Mouse (Mus musculus) T-helper 17 cell (primary cell): ENCODE measurements around the gene Grik2.
"Not testable (repeated sequence)": the region's sequence is repeated elsewhere in the genome, so short reads cannot be mapped to it uniquely, and the experiment has no call there.

Source experiments
- in situ Hi-C, 2 experiments: fragments of 300-600 bp; cut with MboI, MseI; formaldehyde crosslinking; loops; 1 replicate in 1 of 2; 2 replicates in 1 of 2; pipeline ENCODE4 v1.15.1; 2025; ENCODE audit warnings: high pct_unique_total_duplicates in 2 of 2

The Grik2 gene

DNA sequence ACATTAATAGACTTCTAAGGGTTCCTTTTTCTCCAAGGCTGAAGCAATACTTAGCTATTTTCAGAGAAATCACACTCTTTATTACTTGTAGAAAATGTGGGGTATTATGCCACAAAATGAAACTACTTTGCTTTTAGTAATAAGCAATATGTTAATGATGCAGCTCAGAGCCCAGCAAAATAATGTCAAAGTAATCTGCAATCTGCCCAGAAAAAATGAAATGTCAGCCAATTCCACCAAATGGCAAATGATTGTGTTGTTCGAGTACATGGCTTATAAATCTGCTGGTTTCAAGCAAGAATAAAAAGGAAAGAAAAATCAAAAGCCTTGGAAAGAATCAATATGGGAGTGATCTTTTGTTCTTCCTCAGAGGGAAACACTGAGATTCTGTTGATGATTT lies 136.2 kb downstream of the Grik2 start:
- in situ Hi-C loops, result no loop called here

DNA sequence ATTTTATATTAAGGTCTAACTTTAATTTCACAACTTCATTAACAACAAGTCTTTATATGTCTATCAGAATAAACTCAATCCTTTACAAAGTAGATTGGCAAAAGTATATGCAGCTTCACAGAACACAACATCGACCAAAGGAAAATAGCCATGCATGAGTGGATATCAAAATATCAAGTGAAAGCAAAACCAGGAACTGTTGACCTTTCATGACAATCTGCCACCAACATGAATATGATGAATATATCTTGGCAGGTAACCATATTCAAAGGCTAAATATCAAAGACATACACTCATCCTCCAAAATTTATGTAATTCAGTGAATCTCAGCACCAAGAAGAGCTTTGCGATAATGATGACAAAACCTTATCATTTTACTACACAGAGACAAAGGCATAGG lies 141.4 kb downstream of the Grik2 start:
- in situ Hi-C loops, result no loop called here

- in situ Hi-C loops, result no loop called here
These were observed 148.7 kb downstream of the Grik2 start for GRCm38 (mm10) chr10:49639901-49640300.

- in situ Hi-C loops, result no loop called here
These were observed 164.6 kb downstream of the Grik2 start for GRCm38 (mm10) chr10:49623951-49624350.

- in situ Hi-C loops, result no loop called here
These were observed 190.9 kb downstream of the Grik2 start for GRCm38 (mm10) chr10:49597652-49598051.

- in situ Hi-C loops, result no loop called here
These were observed 215.1 kb downstream of the Grik2 start for GRCm38 (mm10) chr10:49573514-49573913.

DNA sequence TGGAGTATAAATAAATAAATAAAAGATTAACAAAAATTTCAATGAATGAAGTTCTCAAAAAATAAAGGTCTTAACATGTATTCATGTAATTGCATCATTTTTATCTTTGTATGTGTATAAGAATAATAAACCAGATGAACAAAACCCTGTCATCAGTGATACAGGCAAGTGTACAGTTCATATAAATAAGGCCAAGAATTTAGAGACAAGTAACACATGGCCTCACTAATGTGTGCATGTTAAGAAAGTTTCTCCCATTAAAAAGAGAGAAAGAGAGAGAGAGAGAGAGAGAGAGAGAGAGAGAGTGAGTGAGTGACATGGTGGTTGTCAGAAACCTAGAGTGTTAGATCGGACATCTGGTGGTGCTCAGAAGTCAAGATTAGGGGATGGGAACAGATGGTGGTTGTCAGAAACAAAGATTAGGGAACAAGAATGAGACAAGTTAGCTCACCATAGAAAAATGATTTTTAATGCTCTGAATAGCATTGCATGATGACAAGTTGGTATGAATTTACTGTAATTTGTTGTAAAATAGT lies 228.6 kb downstream of the Grik2 start:
- in situ Hi-C loops, result no loop called here

- in situ Hi-C loops, result no loop called here
These were observed 246.3 kb downstream of the Grik2 start for GRCm38 (mm10) chr10:49542249-49542648.

DNA sequence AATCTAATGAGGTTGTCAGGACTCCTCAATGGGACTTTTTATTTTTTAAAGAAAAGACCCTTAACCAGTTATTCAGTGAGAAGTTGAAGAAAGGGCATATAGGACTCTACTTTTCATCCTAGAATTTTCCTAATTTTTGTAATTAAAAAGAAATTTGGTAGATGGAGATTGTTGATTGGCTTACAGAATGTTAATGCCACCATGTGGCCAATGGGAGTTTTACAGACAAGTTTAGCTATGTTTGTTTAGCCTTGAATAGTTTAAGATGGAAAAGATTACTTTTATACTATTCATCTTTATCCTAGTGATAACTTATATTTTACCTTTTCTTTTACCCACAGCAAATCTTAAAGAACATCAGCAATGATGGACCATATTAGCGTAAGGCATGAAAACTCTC lies 268.8 kb downstream of the Grik2 start:
- in situ Hi-C loops, result no loop called here

GRCm38 (mm10) chr10:49500628-49501027 lies 287.9 kb downstream of the Grik2 start:
- in situ Hi-C loops, result no loop called here

DNA sequence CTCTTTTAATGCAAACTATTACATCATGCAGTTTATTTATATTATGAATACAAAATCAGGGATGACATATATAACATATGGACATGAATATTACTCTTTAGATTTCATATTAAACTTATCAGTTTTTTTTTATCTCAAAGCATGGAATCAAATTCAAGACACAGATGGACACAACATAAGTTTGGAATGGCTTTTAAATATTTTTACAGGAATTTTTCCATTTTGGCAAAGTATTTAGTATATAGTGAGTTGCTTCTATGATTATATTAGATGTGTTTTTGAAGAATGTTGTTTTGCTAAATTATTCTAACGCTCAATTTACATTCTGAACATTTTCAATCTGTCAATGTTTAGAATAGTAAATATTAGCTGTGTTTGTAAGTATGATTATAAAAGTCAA lies 291.3 kb downstream of the Grik2 start:
- in situ Hi-C loops, result no loop called here

DNA sequence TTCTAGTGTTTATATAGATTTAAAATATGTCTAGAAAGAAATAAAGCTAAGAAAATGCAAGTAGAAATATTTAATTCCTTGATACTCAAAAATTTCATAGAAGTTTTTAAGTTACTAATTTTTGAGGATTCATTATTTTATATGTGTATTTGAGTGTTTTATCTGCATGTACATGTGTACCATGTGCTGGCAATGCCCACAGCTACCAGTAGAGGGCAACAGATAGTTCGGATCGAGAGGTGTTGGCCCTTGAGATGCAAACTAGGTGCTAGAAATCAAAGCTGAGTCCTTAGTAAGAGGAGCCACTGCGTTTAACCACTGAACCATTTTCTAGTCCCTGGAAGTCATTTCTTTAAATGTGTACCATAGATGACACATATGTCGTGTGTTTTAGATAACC lies 307.1 kb downstream of the Grik2 start:
- in situ Hi-C loops, result loop anchor here in 1 of 2 experiments (10.0 kb wide), 1 partner anchor 693 kb away; no protein-coding TSS in a partner anchor

DNA sequence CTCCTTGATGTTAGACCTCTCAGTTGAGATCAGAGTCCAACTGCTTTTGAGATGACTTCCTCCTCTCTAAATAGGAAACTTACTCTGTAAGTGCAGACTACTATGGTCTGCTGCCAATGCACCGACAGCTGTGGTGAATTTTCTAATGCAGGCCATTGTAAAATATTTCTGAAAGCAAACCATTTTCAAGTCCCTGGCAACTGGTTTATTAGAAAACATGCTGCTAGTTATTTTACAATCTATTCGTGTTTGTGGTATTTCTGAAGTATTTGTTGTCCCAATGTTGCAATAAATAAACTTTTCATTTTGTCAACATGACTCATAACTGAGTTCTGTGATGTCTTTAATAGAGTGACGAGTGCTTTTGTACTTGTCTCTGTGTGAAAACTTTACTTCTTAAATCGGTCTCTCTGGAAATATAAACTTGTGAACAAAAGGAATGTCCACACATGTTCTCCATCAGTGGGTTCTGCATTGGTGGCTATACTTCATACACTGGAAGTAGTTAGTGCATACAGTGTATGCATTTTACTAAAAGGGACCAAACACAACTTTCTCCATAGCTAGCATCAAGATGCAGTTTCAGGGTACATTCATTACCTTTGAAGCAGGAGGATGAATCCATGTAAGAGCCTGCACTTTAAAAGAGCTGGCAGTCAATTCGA lies 308.3 kb downstream of the Grik2 start:
- in situ Hi-C loops, result loop anchor here in 1 of 2 experiments (10.0 kb wide), 1 partner anchor 695 kb away; no protein-coding TSS in a partner anchor

DNA sequence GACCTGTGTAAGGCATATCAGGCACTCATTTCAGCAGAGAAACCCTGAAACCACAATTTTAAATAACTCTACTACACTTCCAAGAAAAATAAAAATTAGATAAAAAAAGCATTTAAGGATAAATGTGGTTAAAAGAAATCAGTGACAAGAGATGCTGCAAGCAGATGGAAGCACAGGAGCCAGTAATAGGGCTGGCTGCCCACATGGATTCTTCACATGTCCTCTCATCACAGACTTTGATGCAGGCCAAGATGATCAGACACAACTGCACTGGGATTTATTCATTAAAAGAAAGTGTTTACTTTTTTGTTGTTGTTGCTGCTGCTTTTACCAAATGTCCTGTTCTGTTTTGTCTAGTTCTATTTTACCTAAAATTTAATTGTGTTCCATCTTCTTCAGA lies 315.0 kb downstream of the Grik2 start:
- in situ Hi-C loops, result no loop called here

- in situ Hi-C loops, result no loop called here
These were observed 331.8 kb downstream of the Grik2 start for GRCm38 (mm10) chr10:49456791-49457190.

DNA sequence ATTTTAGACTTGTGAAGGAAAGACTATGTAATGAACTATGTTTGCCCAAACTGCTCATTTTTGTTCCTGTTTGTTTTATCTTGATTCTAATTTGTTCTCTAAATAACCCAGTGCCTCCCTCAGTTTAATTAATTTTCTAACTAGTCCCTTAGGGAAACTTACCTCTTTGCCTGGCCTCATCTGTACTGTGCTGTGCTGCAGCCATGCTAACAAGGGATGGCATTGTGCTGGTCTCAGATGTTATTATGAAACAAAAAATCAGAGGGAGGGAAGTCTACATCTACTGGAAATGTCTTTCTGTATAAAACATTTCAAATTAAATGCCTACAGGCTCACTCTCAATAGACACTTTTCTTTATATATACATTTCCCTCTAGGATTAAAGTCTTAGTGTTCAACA lies 335.0 kb downstream of the Grik2 start:
- in situ Hi-C loops, result no loop called here

DNA sequence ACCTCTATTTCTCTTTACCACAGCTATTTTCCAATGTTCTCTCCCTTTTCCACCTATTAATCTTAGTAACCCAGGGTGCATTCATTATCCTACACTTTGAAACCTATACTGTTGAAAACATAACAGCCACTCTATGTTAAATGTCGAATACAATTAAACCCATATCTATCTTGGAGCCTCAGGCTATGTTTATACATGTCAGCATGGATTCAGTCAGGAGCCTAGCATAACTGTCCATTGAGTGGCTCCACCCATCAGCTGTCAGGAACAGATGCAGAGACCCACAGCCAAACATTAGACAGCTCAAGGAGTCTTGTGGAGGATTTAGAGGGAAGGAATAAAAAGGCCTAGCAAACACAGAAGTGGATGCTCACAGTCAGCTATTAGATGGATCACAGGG lies 347.2 kb downstream of the Grik2 start:
- in situ Hi-C loops, result no loop called here

DNA sequence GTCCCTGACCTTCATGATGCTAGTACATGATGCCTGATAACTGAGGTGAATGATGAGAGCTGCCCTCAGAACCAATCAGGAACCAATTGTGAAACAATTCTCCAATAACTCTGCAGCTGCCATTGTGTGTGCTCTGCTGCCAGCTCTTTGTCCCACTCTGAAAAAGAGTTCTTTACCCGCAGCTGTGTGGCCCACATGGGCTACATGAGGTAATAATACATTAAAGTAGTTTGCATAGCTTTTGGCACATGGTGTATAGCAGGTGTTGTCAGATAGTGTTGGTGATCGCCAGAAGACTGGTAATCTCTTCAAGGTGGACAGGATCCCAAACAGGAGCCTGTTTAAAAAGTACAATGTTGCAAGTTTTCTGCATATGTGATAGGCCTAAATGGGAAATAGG lies 351.5 kb downstream of the Grik2 start:
- in situ Hi-C loops, result no loop called here

GRCm38 (mm10) chr10:49436301-49436700 lies 352.3 kb downstream of the Grik2 start:
- in situ Hi-C loops, result no loop called here

DNA sequence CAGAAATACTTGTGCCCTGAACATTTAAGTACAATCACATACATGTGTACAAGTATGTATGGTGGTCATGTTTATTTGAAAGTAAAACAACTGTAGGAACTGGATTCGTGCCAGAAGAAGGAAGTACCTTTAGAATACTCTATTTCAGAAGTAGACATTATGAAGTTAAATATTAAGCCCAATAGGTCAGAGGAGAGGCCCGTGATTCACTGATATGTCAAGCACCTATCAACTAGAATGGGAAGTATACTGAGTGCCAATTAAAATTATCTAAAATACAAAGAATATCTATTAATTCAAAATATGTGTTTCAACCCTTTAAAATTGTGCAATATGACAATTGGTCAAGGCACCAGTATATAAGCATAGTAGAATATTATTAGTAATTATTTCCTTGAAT lies 355.7 kb downstream of the Grik2 start:
- in situ Hi-C loops, result no loop called here

- in situ Hi-C loops, result not testable (repeated sequence)
These were observed 371.4 kb downstream of the Grik2 start for GRCm38 (mm10) chr10:49417206-49417605.

DNA sequence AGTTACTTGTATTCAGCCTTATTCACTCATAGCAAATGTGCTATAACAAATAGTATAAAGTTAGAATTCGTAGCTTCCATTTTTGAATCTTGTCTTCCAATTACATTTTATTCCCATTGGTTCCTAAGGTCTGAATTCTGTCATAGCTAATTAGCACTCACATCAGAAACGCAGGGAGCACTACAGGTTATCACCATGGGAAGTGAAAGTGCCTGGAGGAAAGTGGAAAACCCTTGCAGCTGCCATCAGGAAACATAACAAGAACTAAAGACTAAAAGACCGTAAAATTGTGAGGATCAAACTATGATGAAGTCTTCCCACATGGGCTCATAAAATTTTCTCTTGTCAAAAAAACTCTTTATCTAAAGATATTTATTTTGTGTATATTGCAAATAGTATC lies 405.6 kb downstream of the Grik2 start:
- in situ Hi-C loops, result no loop called here

GRCm38 (mm10) chr10:49381852-49382251 lies 406.7 kb downstream of the Grik2 start:
- in situ Hi-C loops, result no loop called here

GRCm38 (mm10) chr10:49368601-49369000 lies 420.0 kb downstream of the Grik2 start:
- in situ Hi-C loops, result loop anchor here in 1 of 2 experiments (10.0 kb wide), 1 partner anchor 1734 kb away; no protein-coding TSS in a partner anchor
